Mouse (Mus musculus) hematopoietic multipotent progenitor cell, adult 10-12 weeks (in vitro differentiated cells): Measurements from ENCODE around the gene Atp6v1g1. TPM values are rescaled to one million over a fixed set of nuclear protein-coding genes. Genes with fewer than 3 reads are reported as not detected.

Experiments used
- polyA plus RNA-seq: library from polyadenylated mRNA; stranded (reverse); fragments of >175 nt; gene quantifications from 2 replicates; pipeline ENCODE4 v1.2.3, GENCODE M21; 2012; ENCODE audit warnings: low replicate concordance

Gene Atp6v1g1
- polyA plus RNA-seq: 75.6 and 84.0 TPM in 2 replicates

DNA sequence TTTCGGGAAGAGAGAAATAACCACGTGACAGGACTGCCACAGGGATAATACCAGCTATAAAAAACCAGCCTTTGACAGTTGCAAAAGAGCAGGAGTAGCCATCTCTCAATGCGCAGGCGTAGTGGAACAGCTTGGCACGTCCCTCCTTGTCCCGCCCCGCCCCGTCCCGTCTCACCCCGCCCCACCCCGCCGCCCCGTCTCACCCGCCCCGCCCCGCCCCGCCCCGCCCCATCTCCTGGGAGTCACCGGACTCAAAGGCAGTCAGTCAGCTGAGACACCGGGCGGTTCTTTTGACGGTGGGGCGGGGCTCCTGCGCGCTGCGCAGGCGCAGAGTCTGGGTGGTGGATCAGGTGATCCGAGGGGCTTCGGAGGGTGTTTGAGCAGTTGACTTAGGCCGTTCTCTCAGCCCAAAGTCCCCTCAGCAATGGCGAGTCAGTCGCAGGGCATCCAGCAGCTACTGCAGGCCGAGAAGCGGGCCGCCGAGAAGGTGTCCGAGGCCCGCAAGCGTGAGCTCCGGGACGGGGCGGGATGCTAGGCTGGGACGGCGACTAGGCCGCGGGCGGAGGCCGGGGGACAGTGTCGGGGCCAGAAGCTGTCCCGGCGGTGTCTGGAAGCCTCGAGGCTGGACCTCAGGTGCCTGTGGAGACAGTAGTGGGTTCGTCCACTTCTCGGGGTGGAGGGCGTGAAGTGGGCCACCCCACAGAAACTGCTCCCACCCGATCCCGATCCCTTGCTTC, at the start of gene Atp6v1g1:
Gene Atp6v1g1, plus strand, starts transcription at position 279 of the 737 bp plus-strand sequence.

DNA sequence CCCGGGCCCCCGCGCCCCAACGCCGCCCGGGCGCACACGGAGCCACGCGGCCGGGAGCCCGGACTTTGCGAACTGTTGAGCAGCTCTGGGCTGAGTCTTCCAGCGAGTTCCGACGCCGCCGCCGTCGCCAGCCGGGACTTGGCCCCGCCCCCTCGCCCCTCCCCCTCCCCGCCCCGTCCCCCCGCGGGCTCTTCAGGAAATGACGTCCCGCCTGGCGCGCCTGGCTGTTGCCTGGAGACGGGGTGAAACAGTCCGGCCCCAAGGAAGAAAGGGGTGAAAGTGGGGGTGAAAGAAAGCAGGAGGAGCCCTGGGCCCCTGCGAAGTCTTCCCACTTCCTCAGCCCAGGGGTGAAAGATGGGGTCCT, 48.7 kb upstream of the Atp6v1g1 start, which contains the start of gene Whrn:
Gene Whrn, minus strand, starts transcription at position 77 of the 364 bp plus-strand sequence.

DNA sequence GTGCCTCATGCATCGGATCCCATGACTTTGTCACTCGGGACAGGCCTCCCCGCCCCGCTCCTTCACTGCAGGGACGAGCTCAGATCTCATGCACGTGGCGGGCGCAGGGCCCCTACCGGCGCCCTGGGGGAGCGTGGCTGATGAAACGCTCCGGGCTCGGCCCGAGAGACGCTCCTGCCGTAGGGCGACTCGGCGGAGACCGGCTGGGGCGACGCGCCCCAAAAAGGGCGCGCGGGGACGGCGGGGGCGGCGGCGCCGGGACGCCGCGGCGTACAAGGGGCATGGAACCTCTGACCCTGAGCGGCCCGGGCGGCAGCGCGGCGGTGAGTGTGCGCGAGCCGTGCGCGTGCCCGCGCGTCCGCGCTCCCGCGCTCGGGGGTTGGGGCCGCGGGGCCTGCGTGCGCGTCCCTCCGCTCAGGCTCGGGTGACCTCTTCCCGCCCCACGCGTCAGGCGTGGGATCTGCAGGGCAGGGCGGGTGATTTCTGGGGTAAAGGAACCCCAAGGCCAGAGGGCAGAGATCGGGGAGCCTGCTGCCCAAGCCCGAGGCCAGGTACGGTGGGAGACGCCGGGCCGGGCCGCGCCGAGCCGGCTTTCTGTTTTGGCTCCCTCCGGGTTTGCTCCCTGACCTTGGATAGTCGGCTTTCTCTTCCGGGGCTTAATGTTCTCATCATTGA, 14.0 kb downstream of the Atp6v1g1 start, which contains the start of gene Tmem268:
Gene Tmem268, plus strand, starts transcription at position 375 of the 675 bp plus-strand sequence.

Other genes starting within 250 kb of the Atp6v1g1 start
- gene Orm1, start 200.2 kb upstream of the Atp6v1g1 start, polyA plus RNA-seq: 0.21 and 0.31 TPM in 2 replicates
- not detected in 2 replicates for gene Orm3, start 188.6 kb upstream of the Atp6v1g1 start, polyA plus RNA-seq
- gene Orm2, start 182.3 kb upstream of the Atp6v1g1 start, polyA plus RNA-seq: not detected in 2 replicates
- gene Akna, start 141.4 kb upstream of the Atp6v1g1 start, polyA plus RNA-seq: 285 and 506 TPM in 2 replicates
- gene Whrn, start 48.8 kb upstream of the Atp6v1g1 start, polyA plus RNA-seq: 61.6 and 147 TPM in 2 replicates
- gene Tmem268, start 14.0 kb downstream of the Atp6v1g1 start, polyA plus RNA-seq: 14.5 and 19.5 TPM in 2 replicates
- not detected in 2 replicates for gene Gm11213, start 60.5 kb downstream of the Atp6v1g1 start, polyA plus RNA-seq
- not detected in 2 replicates for gene Tex48, start 77.7 kb downstream of the Atp6v1g1 start, polyA plus RNA-seq
- not detected in 2 replicates for gene Gm11214, start 118.6 kb downstream of the Atp6v1g1 start, polyA plus RNA-seq
- 0.10 and 0.15 TPM in 2 replicates for gene Tnfsf15, start 200.3 kb downstream of the Atp6v1g1 start, polyA plus RNA-seq